Mouse (Mus musculus) hindbrain, embryonic 11.5 days (tissue): ENCODE measurements around the gene Mgat5. TPM values are rescaled to one million over a fixed set of nuclear protein-coding genes. Genes with fewer than 3 reads are reported as not detected.
A peak's percentile ranks its signal among the peaks of the same experiment; 100 is the strongest.

ENCODE experiments used
- ATAC-seq: fragments of 200-750 bp; cut with Nextera tagmentation; 2 replicates; pipeline ENCODE4 v1.8.0; 2017; ENCODE audit warnings: mild to moderate bottlenecking, moderate TSS enrichment, moderate library complexity; ENCODE audit not compliant: low FRiP score
- DNase-seq: peaks from one replicate; pipeline ENCODE4 v3.0.0-alpha.2; 2015; ENCODE audit warnings: low spot score
- H3K27ac ChIP-seq: fragments of 300-500 bp; sonication (generic); 2 replicates; pipeline ENCODE4 v1.5.1; 2014; ENCODE audit warnings: mild to moderate bottlenecking, low read depth, low read length
- H3K27me3 ChIP-seq: fragments of 300-500 bp; sonication (generic); 2 replicates; pipeline ENCODE4 v1.6.1; 2014; ENCODE audit warnings: mild to moderate bottlenecking, low read length, moderate library complexity, mixed read lengths; ENCODE audit not compliant: control insufficient read depth, insufficient read depth
- H3K36me3 ChIP-seq: fragments of 300-500 bp; sonication (generic); 2 replicates; pipeline ENCODE4 v1.6.1; 2014; ENCODE audit warnings: mild to moderate bottlenecking, low read length, moderate library complexity, mixed read lengths; ENCODE audit not compliant: control insufficient read depth, insufficient read depth
- H3K4me1 ChIP-seq: fragments of 300-500 bp; sonication (generic); replicated peaks from 2 replicates; pipeline ENCODE4 v1.6.1; 2014; ENCODE audit warnings: low read length, mixed read lengths; ENCODE audit not compliant: control insufficient read depth, insufficient read depth
- H3K4me2 ChIP-seq: fragments of 300-500 bp; sonication (generic); replicated peaks from 2 replicates; pipeline ENCODE4 v1.6.1; 2014; ENCODE audit warnings: mild to moderate bottlenecking, low read depth, low read length
- H3K4me3 ChIP-seq: fragments of 300-500 bp; sonication (generic); 2 replicates; pipeline ENCODE4 v1.5.1; 2014; ENCODE audit warnings: low read depth, low read length
- H3K9ac ChIP-seq: fragments of 300-500 bp; sonication (generic); 2 replicates; pipeline ENCODE4 v1.6.1; 2014; ENCODE audit warnings: low read depth, low read length
- H3K9me3 ChIP-seq: fragments of 300-500 bp; sonication (generic); 2 replicates; pipeline ENCODE4 v1.6.1; 2016; ENCODE audit warnings: low read length; ENCODE audit not compliant: control insufficient read depth
- WGBS: fragments of 180-500 bp; shearing (Covaris S2); extraction: QIAGEN DNeasy Blood & Tissue Kit; methylation state at CpG from one replicate; pipeline ENCODE4 v1.1.7; 2014; 5-methylcytosine and 5-hydroxymethylcytosine counted together
- polyA plus RNA-seq: library from polyadenylated mRNA; unstranded; fragments of >200 nt; fragmentation: Nextera tagmentation; extraction: Ambion mirVana; gene quantifications from 2 replicates; pipeline ENCODE4 v1.2.1, GENCODE M21; 2014

The Mgat5 gene
- polyA plus RNA-seq, 1 experiment from 2014 or later: 11.5 TPM

GRCm38 (mm10) chr1:127229011-127229410 is 24.2 kb downstream of the Mgat5 start:
- Histone ChIP-seq H3K4me3 (no peak overlapping the region), H3K27ac (no peak overlapping the region), H3K4me1 (no peaks in the 10 kb centered on the region), H3K9me3 (no peaks in the 10 kb centered on the region), H3K27me3 (no peaks in the 10 kb centered on the region), H3K36me3 (no peaks in the 10 kb centered on the region), H3K4me2 (no peak overlapping the region), H3K9ac (no peak overlapping the region)
- WGBS: 91% methylated on average over 2 of the region's 2 CpGs
- no peak for DNase-seq
- no peak for ATAC-seq

- ATAC-seq (no peak), DNase-seq (no peak)
- no peak overlapping the region for H3K4me2 ChIP-seq
- H3K9me3 ChIP-seq: no peaks in the 10 kb centered on the region
- no peaks in the 10 kb centered on the region for H3K4me1 ChIP-seq
- H3K4me3 ChIP-seq: no peak overlapping the region
- H3K27ac ChIP-seq: no peak overlapping the region
- no peaks in the 10 kb centered on the region for H3K36me3 ChIP-seq
- no peak overlapping the region for H3K9ac ChIP-seq
- H3K27me3 ChIP-seq: no peaks in the 10 kb centered on the region
- WGBS: 80% methylated on average over 2 of the region's 2 CpGs
Observed at GRCm38 (mm10) chr1:127230468-127230867, 25.7 kb downstream of the Mgat5 start.

- H3K4me3 ChIP-seq: no peak overlapping the region
- H3K4me1 ChIP-seq: no peaks in the 10 kb centered on the region
- ATAC-seq: no peak
- no peaks in the 10 kb centered on the region for H3K36me3 ChIP-seq
- H3K9me3 ChIP-seq: no peaks in the 10 kb centered on the region
- H3K4me2 ChIP-seq: no peak overlapping the region
- DNase-seq: no peak
- no peak overlapping the region for H3K27ac ChIP-seq
- H3K27me3 ChIP-seq: no peaks in the 10 kb centered on the region
- no peak overlapping the region for H3K9ac ChIP-seq
- WGBS: 84% methylated on average over 4 of the region's 4 CpGs
Observed at GRCm38 (mm10) chr1:127233191-127233651, 28.4 kb downstream of the Mgat5 start.

- no peak overlapping the region for H3K9ac ChIP-seq
- no peaks in the 10 kb centered on the region for H3K27me3 ChIP-seq
- ATAC-seq: no peak
- no peak overlapping the region for H3K4me3 ChIP-seq
- H3K4me2 ChIP-seq: no peak overlapping the region
- no peak overlapping the region for H3K27ac ChIP-seq
- no peak for DNase-seq
- WGBS: 95% methylated on average over 4 of the region's 4 CpGs
- no peaks in the 10 kb centered on the region for H3K4me1 ChIP-seq
- no peaks in the 10 kb centered on the region for H3K9me3 ChIP-seq
- H3K36me3 ChIP-seq: no peaks in the 10 kb centered on the region
Observed at GRCm38 (mm10) chr1:127235157-127235556, 30.3 kb downstream of the Mgat5 start.

- Histone ChIP-seq H3K36me3 (no peaks in the 10 kb centered on the region), H3K27me3 (no peaks in the 10 kb centered on the region), H3K9ac (no peak overlapping the region), H3K27ac (no peak overlapping the region), H3K4me3 (no peak overlapping the region), H3K4me2 (no peak overlapping the region), H3K9me3 (no peaks in the 10 kb centered on the region), H3K4me1 (no peaks in the 10 kb centered on the region)
- 76% methylated on average over 8 of the region's 8 CpGs for WGBS
- ATAC-seq (no peak), DNase-seq (no peak)
Observed at GRCm38 (mm10) chr1:127236396-127236795, 31.6 kb downstream of the Mgat5 start.

- H3K4me1 ChIP-seq: no peaks in the 10 kb centered on the region
- no peak overlapping the region for H3K9ac ChIP-seq
- no peak overlapping the region for H3K4me3 ChIP-seq
- DNase-seq (peak; percentile 26), ATAC-seq (peak; percentile 46)
- no peak overlapping the region for H3K4me2 ChIP-seq
- H3K36me3 ChIP-seq: no peaks in the 10 kb centered on the region
- no peaks in the 10 kb centered on the region for H3K27me3 ChIP-seq
- no peak overlapping the region for H3K27ac ChIP-seq
- no peaks in the 10 kb centered on the region for H3K9me3 ChIP-seq
- WGBS: 40% methylated on average over 6 of the region's 6 CpGs
Observed at GRCm38 (mm10) chr1:127238871-127239314, 34.1 kb downstream of the Mgat5 start.

GRCm38 (mm10) chr1:127239914-127240313 is 35.1 kb downstream of the Mgat5 start:
- WGBS: 31% methylated on average over 6 of the region's 6 CpGs
- Histone ChIP-seq H3K4me2 (no peak overlapping the region), H3K4me3 (no peak overlapping the region), H3K9ac (no peak overlapping the region), H3K27me3 (no peaks in the 10 kb centered on the region), H3K9me3 (no peaks in the 10 kb centered on the region), H3K36me3 (no peaks in the 10 kb centered on the region), H3K27ac (no peak overlapping the region), H3K4me1 (no peaks in the 10 kb centered on the region)
- peak; percentile 29 for DNase-seq
- ATAC-seq: no peak

- H3K9me3 ChIP-seq: no peaks in the 10 kb centered on the region
- H3K4me3 ChIP-seq: no peak overlapping the region
- ATAC-seq (no peak), DNase-seq (no peak)
- H3K4me1 ChIP-seq: no peaks in the 10 kb centered on the region
- H3K4me2 ChIP-seq: no peak overlapping the region
- H3K27ac ChIP-seq: no peak overlapping the region
- 88% methylated on average over 15 of the region's 15 CpGs for WGBS
- H3K27me3 ChIP-seq: no peaks in the 10 kb centered on the region
- no peak overlapping the region for H3K9ac ChIP-seq
- H3K36me3 ChIP-seq: no peaks in the 10 kb centered on the region
Observed at GRCm38 (mm10) chr1:127242151-127242887, 37.5 kb downstream of the Mgat5 start.

- Histone ChIP-seq H3K27me3 (no peaks in the 10 kb centered on the region), H3K9me3 (no peaks in the 10 kb centered on the region), H3K4me1 (no peaks in the 10 kb centered on the region), H3K27ac (no peak overlapping the region), H3K36me3 (no peaks in the 10 kb centered on the region), H3K9ac (no peak overlapping the region), H3K4me2 (no peak overlapping the region), H3K4me3 (no peak overlapping the region)
- ATAC-seq (no peak), DNase-seq (no peak)
- 70% methylated on average over 6 of the region's 6 CpGs for WGBS
Observed at GRCm38 (mm10) chr1:127242888-127243588, 38.2 kb downstream of the Mgat5 start.
